Mouse (Mus musculus): Measurements from ENCODE around the gene Slc35f2. TPM values are rescaled to one million over a fixed set of nuclear protein-coding genes. Genes with fewer than 3 reads are reported as not detected.
A peak's percentile ranks its signal among the peaks of the same experiment; 100 is the strongest.

The Slc35f2 gene
- 0.67 TPM in 1 of 2 replicates, not detected in the other for polyA plus RNA-seq (2012; ENCODE audit: insufficient read depth, low replicate concordance)

DNA sequence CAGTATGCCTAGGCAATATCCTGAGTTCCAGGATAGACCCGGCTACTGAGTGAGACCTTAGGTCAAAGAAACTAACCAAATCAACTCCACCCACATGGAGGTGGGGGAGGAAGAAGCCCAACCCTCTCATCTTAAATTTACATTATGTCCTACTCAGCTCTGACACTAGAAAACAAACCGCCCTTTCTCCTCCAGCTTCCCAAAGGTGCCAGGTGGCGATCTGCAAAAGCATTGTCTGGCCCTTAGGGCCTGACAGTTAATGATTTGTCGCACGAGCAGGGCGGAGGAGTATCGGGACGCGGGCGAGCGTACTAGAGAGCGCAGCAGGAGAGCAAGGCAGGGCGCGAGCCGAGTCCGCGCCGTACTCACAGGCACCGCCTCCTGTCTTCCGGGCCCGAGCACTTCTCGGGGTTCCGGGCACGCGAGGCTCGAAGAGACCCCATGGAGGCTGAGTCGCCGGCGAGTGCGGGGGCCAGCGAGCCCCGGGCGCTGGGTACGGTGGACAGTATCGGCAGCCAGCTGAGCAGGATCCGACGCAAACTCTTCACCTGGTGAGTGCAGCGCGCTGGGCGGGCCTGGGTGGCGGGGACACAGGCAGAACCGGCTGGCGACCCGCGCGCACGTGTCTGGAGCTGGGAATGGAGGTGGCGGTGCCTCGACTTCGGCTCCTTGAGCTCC lies at the start of gene Slc35f2:
TSS of gene Slc35f2 (plus strand) at position 195 of the 678 bp plus-strand sequence.
- peaks cover 25% of the 10 kb centered on the region for H3K9me3 ChIP-seq
- no peaks in the 10 kb centered on the region for H3K36me3 ChIP-seq (replicated peaks; ENCODE audit: low read length)
- TF ChIP-seq FLI1 (IDR thresholded peaks at IDR 0.05; ENCODE audit: low read length) (no peak), GATA1 (IDR thresholded peaks at IDR 0.05; ENCODE audit: borderline replicate concordance, low read length) (no peak)
- H3K4me1 ChIP-seq = peaks cover 31% of the 10 kb centered on the region
- peaks cover 41% of the 10 kb centered on the region for H3K27me3 ChIP-seq (replicated peaks)
- peak within 1 kb of the TSS; percentile 94 for H3K4me3 ChIP-seq (replicated peaks)

GRCm38 (mm10) chr9:53740829-53741404 lies 30.4 kb upstream of the Slc35f2 start:
- TF ChIP-seq FLI1 (IDR thresholded peaks at IDR 0.05; ENCODE audit: low read length) (no peak), GATA1 (IDR thresholded peaks at IDR 0.05; ENCODE audit: borderline replicate concordance, low read length) (no peak)
- no peaks in the 10 kb centered on the region for H3K36me3 ChIP-seq (replicated peaks; ENCODE audit: low read length)
- H3K9me3 ChIP-seq = peaks cover 6% of the 10 kb centered on the region; the same call in 1 of the 2 replicates
- no peak overlapping the region for H3K4me3 ChIP-seq (replicated peaks)
- H3K27me3 ChIP-seq (replicated peaks) = no peaks in the 10 kb centered on the region
- H3K4me1 ChIP-seq = no peaks in the 10 kb centered on the region

- Histone ChIP-seq H3K9me3 (0 out of 2 replicates have a peak, but pooled peaks cover 3% of the 10 kb centered on the region), H3K27me3 (replicated peaks) (peaks cover 13% of the 10 kb centered on the region), H3K36me3 (replicated peaks; ENCODE audit: low read length) (no peaks in the 10 kb centered on the region), H3K4me1 (no peaks in the 10 kb centered on the region), H3K4me3 (replicated peaks) (no peak overlapping the region)
- TF ChIP-seq GATA1 (IDR thresholded peaks at IDR 0.05; ENCODE audit: borderline replicate concordance, low read length) (no peak), FLI1 (IDR thresholded peaks at IDR 0.05; ENCODE audit: low read length) (no peak)
These were observed 20.9 kb upstream of the Slc35f2 start for GRCm38 (mm10) chr9:53750411-53750810.

GRCm38 (mm10) chr9:53750899-53751298 lies 20.4 kb upstream of the Slc35f2 start:
- Histone ChIP-seq H3K27me3 (replicated peaks) (peaks cover 16% of the 10 kb centered on the region), H3K4me1 (no peaks in the 10 kb centered on the region), H3K4me3 (replicated peaks) (no peak overlapping the region), H3K36me3 (replicated peaks; ENCODE audit: low read length) (no peaks in the 10 kb centered on the region), H3K9me3 (0 out of 2 replicates have a peak, but pooled peaks cover 3% of the 10 kb centered on the region)
- no peak for TF ChIP-seq GATA1 (IDR thresholded peaks at IDR 0.05; ENCODE audit: borderline replicate concordance, low read length)
- TF ChIP-seq FLI1 (IDR thresholded peaks at IDR 0.05; ENCODE audit: low read length) = no peak

- Histone ChIP-seq H3K27me3 (replicated peaks) (peaks cover 23% of the 10 kb centered on the region), H3K9me3 (no peaks in the 10 kb centered on the region), H3K4me3 (replicated peaks) (no peak overlapping the region), H3K4me1 (peaks cover 4% of the 10 kb centered on the region), H3K36me3 (replicated peaks; ENCODE audit: low read length) (no peaks in the 10 kb centered on the region)
- TF ChIP-seq FLI1 (IDR thresholded peaks at IDR 0.05; ENCODE audit: low read length) (no peak), GATA1 (IDR thresholded peaks at IDR 0.05; ENCODE audit: borderline replicate concordance, low read length) (no peak)
These were observed 16.5 kb upstream of the Slc35f2 start for GRCm38 (mm10) chr9:53754801-53755200.

GRCm38 (mm10) chr9:53758142-53758541 lies 13.2 kb upstream of the Slc35f2 start:
- H3K4me3 ChIP-seq (replicated peaks) = no peak overlapping the region
- TF ChIP-seq FLI1 (IDR thresholded peaks at IDR 0.05; ENCODE audit: low read length) (no peak), GATA1 (IDR thresholded peaks at IDR 0.05; ENCODE audit: borderline replicate concordance, low read length) (no peak)
- no peaks in the 10 kb centered on the region for H3K36me3 ChIP-seq (replicated peaks; ENCODE audit: low read length)
- H3K9me3 ChIP-seq = no peaks in the 10 kb centered on the region
- H3K27me3 ChIP-seq (replicated peaks) = peaks cover 29% of the 10 kb centered on the region
- H3K4me1 ChIP-seq = peaks cover 4% of the 10 kb centered on the region

DNA sequence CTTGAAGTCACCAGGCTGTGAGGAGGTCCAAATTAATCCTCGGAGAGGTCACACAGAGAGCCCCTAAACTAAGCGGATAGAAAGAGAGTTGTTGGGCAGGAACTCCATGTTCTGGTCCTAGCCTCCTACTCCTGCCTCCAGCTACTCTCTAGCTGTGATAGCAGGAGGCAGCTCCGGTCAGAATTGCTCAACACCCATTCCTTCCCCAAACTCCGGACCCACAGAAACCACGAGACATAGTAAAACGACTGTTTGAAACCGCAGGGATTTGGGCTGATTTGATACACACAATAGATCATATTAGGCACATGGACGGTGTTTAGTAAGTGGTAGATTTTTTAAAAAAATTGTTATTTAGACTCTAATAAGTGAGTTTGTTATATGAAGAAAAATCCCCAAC lies 6.6 kb upstream of the Slc35f2 start:
- H3K9me3 ChIP-seq = peaks cover 25% of the 10 kb centered on the region
- no peaks in the 10 kb centered on the region for H3K4me1 ChIP-seq
- TF ChIP-seq FLI1 (IDR thresholded peaks at IDR 0.05; ENCODE audit: low read length) = no peak
- TF ChIP-seq GATA1 (IDR thresholded peaks at IDR 0.05; ENCODE audit: borderline replicate concordance, low read length) = no peak
- peaks cover 37% of the 10 kb centered on the region for H3K27me3 ChIP-seq (replicated peaks)
- no peaks in the 10 kb centered on the region for H3K36me3 ChIP-seq (replicated peaks; ENCODE audit: low read length)
- no peak overlapping the region for H3K4me3 ChIP-seq (replicated peaks)

DNA sequence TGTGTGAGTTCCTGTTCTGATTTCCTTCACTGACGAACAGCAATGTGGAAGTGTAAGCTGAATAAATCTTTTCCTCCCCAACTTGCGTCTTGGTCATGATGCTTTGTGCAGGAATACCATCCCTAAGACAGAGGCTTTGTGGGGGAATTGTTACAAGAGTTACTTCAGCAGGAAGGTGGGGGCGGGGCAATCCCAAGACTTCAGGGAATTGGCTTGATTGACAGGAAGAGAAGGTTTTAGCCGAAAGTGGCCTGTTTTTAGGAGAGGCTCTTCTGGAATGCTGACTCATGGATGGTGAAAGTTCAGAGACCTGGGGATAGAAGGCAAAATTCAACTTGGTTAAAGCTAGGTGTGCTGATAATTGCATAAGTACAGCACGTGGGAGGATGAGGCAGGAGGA lies 2.9 kb upstream of the Slc35f2 start:
- no peak for TF ChIP-seq GATA1 (IDR thresholded peaks at IDR 0.05; ENCODE audit: borderline replicate concordance, low read length)
- TF ChIP-seq FLI1 (IDR thresholded peaks at IDR 0.05; ENCODE audit: low read length) = no peak
- H3K4me1 ChIP-seq = peaks cover 23% of the 10 kb centered on the region
- no peaks in the 10 kb centered on the region for H3K36me3 ChIP-seq (replicated peaks; ENCODE audit: low read length)
- H3K4me3 ChIP-seq (replicated peaks) = no peak overlapping the region
- H3K9me3 ChIP-seq = peaks cover 25% of the 10 kb centered on the region
- H3K27me3 ChIP-seq (replicated peaks) = peaks cover 57% of the 10 kb centered on the region

- peaks cover 25% of the 10 kb centered on the region for H3K9me3 ChIP-seq
- no peak for TF ChIP-seq FLI1 (IDR thresholded peaks at IDR 0.05; ENCODE audit: low read length)
- no peak for TF ChIP-seq GATA1 (IDR thresholded peaks at IDR 0.05; ENCODE audit: borderline replicate concordance, low read length)
- H3K4me1 ChIP-seq = peaks cover 31% of the 10 kb centered on the region
- no peaks in the 10 kb centered on the region for H3K36me3 ChIP-seq (replicated peaks; ENCODE audit: low read length)
- H3K27me3 ChIP-seq (replicated peaks) = peaks cover 45% of the 10 kb centered on the region
- peak overlapping the region; percentile 94 for H3K4me3 ChIP-seq (replicated peaks)
These were observed 481 bp upstream of the Slc35f2 start for GRCm38 (mm10) chr9:53770771-53771343.

GRCm38 (mm10) chr9:53772121-53772561 lies 803 bp downstream of the Slc35f2 start:
- Histone ChIP-seq H3K36me3 (replicated peaks; ENCODE audit: low read length) (no peaks in the 10 kb centered on the region), H3K4me3 (replicated peaks) (peak overlapping the region; percentile 94), H3K27me3 (replicated peaks) (peaks cover 39% of the 10 kb centered on the region), H3K4me1 (peaks cover 31% of the 10 kb centered on the region), H3K9me3 (peaks cover 19% of the 10 kb centered on the region)
- TF ChIP-seq GATA1 (IDR thresholded peaks at IDR 0.05; ENCODE audit: borderline replicate concordance, low read length) (no peak), FLI1 (IDR thresholded peaks at IDR 0.05; ENCODE audit: low read length) (no peak)

Measured in megakaryocyte, embryonic 14.5 days (primary cell).